Mouse (Mus musculus): ENCODE data around the gene Spast. TPM values are rescaled to one million over a fixed set of nuclear protein-coding genes. Genes with fewer than 3 reads are reported as not detected.
A peak's percentile ranks its signal among the peaks of the same experiment; 100 is the strongest.

The Spast gene
- polyA plus RNA-seq, 1 experiment from 2014 or later = 8.5 TPM

DNA sequence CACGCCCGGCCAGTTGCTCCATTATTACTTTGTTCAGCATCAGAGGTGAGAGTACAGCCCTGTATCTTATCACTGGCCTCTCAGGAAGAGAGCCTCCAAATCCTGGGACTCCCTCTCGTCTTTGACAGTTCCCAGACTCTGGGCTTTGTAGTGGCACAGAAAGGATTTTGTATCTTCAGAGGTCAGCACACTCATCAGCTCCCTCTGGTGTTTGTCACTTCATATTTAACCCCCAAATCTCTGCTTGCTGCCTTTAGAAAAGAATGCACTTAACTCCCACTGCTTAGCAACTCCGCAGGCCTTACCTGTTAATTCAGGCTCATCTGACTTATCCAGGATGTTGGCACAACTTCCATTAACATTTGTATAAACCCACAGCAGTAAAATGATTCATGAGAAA, 70.9 kb downstream of the Spast start:
- H3K4me2 ChIP-seq (ENCODE audit: low read depth, low read length) = no peak overlapping the region
- H3K4me3 ChIP-seq (ENCODE audit: low read length) = no peak overlapping the region
- no peaks in the 10 kb centered on the region for H3K27me3 ChIP-seq (replicated peaks; ENCODE audit: control insufficient read depth, insufficient read depth, low read length)
- H3K9me3 ChIP-seq (ENCODE audit: control insufficient read depth, low read length) = no peaks in the 10 kb centered on the region
- 0 out of 2 replicates have a peak, but pooled peaks cover 6% of the 10 kb centered on the region for H3K36me3 ChIP-seq (ENCODE audit: control insufficient read depth, insufficient read depth, low read length)
- ATAC-seq = no peak
- WGBS = 60% methylated on average over 4 of the region's 4 CpGs
- H3K9ac ChIP-seq (ENCODE audit: low read depth, low read length) = no peak overlapping the region
- no peak overlapping the region for H3K27ac ChIP-seq (ENCODE audit: low read length)
- H3K4me1 ChIP-seq (ENCODE audit: control insufficient read depth, insufficient read depth, low read length) = no peaks in the 10 kb centered on the region

DNA sequence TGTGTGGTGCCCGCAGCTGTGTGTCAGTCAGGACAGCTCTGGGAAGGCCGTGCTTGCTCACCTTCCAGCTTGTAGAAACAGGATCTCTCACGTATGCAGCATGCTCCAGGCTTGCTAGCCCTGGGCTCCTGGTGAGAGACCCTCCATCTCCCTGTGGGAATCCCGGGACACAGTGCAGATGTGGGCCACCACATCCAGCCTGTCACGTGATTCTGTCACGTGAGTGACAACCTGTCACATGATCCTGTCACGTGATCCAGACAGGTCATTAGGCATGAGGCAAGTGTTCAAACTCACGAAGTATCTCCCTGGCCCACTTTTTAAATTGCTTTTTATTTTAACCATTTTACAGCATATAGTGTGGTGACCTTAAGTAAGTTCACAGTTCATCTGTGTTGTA, 74.5 kb downstream of the Spast start:
- 90% methylated on average over 8 of the region's 8 CpGs for WGBS

DNA sequence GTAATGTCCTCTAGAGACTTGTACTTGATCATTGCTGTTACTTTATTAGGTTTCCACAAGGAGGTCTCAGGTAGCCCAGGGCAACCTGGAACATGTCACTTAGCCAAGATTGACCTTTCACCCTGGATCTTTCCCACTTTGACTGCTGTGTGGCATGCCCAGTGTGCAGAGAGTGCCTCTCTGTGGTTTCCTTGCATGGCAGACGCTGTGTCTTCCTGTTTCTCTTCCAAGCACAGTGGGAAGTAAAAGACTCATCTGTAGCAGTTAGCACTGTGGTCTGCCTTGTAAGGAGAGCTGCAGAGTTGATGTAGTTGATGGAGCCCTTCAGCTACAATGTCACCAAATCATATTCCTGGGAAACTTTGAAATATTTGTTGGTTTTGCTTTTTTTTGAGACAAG, 75.9 kb downstream of the Spast start:
- H3K36me3 ChIP-seq (ENCODE audit: control insufficient read depth, insufficient read depth, low read length) = peaks cover 8% of the 10 kb centered on the region
- no peaks in the 10 kb centered on the region for H3K27me3 ChIP-seq (replicated peaks; ENCODE audit: control insufficient read depth, insufficient read depth, low read length)
- H3K4me2 ChIP-seq (ENCODE audit: low read depth, low read length) = no peak overlapping the region
- no peak overlapping the region for H3K9ac ChIP-seq (ENCODE audit: low read depth, low read length)
- H3K9me3 ChIP-seq (ENCODE audit: control insufficient read depth, low read length) = no peaks in the 10 kb centered on the region
- whole genome bisulfite sequencing = 92% methylated on average over 1 of the region's 1 CpGs
- no peak overlapping the region for H3K27ac ChIP-seq (ENCODE audit: low read length)
- H3K4me3 ChIP-seq (ENCODE audit: low read length) = no peak overlapping the region
- ATAC-seq = no peak
- no peaks in the 10 kb centered on the region for H3K4me1 ChIP-seq (ENCODE audit: control insufficient read depth, insufficient read depth, low read length)

More for the DNA sequence above, 74.5 kb downstream of the Spast start:
- Histone ChIP-seq H3K36me3 (ENCODE audit: control insufficient read depth, insufficient read depth, low read length) (peaks cover 8% of the 10 kb centered on the region), H3K4me3 (ENCODE audit: low read length) (no peak overlapping the region), H3K4me1 (ENCODE audit: control insufficient read depth, insufficient read depth, low read length) (no peaks in the 10 kb centered on the region), H3K4me2 (ENCODE audit: low read depth, low read length) (no peak overlapping the region), H3K9me3 (ENCODE audit: control insufficient read depth, low read length) (no peaks in the 10 kb centered on the region), H3K27ac (ENCODE audit: low read length) (no peak overlapping the region), H3K9ac (ENCODE audit: low read depth, low read length) (no peak overlapping the region), H3K27me3 (replicated peaks; ENCODE audit: control insufficient read depth, insufficient read depth, low read length) (no peaks in the 10 kb centered on the region)
- ATAC-seq = no peak

DNA sequence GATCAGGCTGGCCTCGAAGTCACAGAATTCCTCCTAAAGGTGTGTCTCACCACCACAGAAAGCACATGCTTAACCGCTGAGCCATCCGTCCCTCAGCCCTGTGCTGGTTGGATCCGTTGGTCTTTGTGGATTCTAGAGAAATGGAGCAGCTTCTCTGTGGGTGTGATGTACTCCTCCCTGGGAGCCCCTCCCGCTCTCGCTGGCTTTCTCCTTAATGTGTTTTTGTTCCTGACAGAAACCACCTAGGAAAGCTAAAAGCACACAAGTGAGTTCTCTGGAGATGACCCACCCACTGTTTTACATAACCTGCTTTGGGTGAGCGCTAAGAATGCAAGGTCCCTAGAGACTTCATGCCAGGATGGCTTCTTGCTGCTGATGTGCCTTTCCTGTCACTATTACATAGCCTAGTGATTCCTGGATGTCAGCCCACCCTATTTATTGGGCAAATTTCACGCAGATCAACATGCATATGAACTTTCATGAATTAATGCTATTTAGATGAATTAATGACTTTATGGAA, 78.1 kb downstream of the Spast start:
- WGBS = 90% methylated on average over 8 of the region's 8 CpGs
- H3K4me2 ChIP-seq (ENCODE audit: low read depth, low read length) = no peak overlapping the region
- no peak overlapping the region for H3K9ac ChIP-seq (ENCODE audit: low read depth, low read length)
- no peaks in the 10 kb centered on the region for H3K9me3 ChIP-seq (ENCODE audit: control insufficient read depth, low read length)
- H3K27ac ChIP-seq (ENCODE audit: low read length) = no peak overlapping the region
- peaks cover 8% of the 10 kb centered on the region for H3K36me3 ChIP-seq (ENCODE audit: control insufficient read depth, insufficient read depth, low read length)
- no peak overlapping the region for H3K4me3 ChIP-seq (ENCODE audit: low read length)
- no peaks in the 10 kb centered on the region for H3K27me3 ChIP-seq (replicated peaks; ENCODE audit: control insufficient read depth, insufficient read depth, low read length)
- no peak for ATAC-seq
- H3K4me1 ChIP-seq (ENCODE audit: control insufficient read depth, insufficient read depth, low read length) = no peaks in the 10 kb centered on the region

DNA sequence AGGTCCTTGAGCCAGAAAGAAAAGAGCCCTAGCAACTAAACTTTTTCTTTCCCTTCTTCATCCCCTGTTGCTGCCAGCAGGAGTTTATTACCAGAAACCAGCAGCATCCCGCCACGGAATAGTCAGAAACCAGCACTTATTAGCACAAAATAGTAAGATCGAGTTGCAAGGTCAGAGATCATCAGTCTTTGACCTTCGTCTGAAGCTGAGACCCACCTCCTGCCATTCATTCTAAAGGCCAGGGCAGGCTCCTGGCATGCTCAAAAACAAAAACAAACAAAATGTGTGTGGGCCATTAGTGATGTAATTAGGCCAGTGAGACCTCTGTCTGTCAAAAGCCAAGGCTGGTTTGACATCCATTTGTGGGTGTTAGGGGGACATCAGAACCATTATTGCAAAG, 79.4 kb downstream of the Spast start:
- no peak overlapping the region for H3K9ac ChIP-seq (ENCODE audit: low read depth, low read length)
- H3K36me3 ChIP-seq (ENCODE audit: control insufficient read depth, insufficient read depth, low read length) = peaks cover 10% of the 10 kb centered on the region
- H3K4me3 ChIP-seq (ENCODE audit: low read length) = no peak overlapping the region
- H3K27me3 ChIP-seq (replicated peaks; ENCODE audit: control insufficient read depth, insufficient read depth, low read length) = no peaks in the 10 kb centered on the region
- no peak overlapping the region for H3K27ac ChIP-seq (ENCODE audit: low read length)
- no peak for ATAC-seq
- no peak overlapping the region for H3K4me2 ChIP-seq (ENCODE audit: low read depth, low read length)
- 50% methylated on average over 4 of the region's 4 CpGs for WGBS
- no peaks in the 10 kb centered on the region for H3K9me3 ChIP-seq (ENCODE audit: control insufficient read depth, low read length)
- H3K4me1 ChIP-seq (ENCODE audit: control insufficient read depth, insufficient read depth, low read length) = no peaks in the 10 kb centered on the region

DNA sequence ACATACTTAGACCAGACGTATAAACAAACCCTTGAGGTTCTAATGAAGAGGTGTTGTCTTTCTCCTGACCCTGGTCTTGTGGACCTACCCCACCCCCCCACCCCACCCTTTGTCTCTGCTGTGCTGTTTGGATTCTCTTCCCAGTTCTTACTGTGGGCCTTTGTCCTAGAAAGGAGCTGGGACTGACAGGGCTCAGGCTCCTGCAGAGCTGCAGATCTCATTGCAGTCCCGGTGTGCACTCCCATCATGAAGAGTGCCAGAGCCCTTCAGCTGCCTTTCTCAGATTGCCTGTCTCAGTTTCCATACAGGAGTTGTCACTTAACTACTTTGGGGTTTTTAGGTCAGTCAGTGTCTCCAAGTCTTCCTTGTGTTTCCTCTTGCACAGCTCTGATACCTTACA, 81.9 kb downstream of the Spast start:
- peaks cover 13% of the 10 kb centered on the region for H3K36me3 ChIP-seq (ENCODE audit: control insufficient read depth, insufficient read depth, low read length)
- no peaks in the 10 kb centered on the region for H3K27me3 ChIP-seq (replicated peaks; ENCODE audit: control insufficient read depth, insufficient read depth, low read length)
- no peak overlapping the region for H3K4me2 ChIP-seq (ENCODE audit: low read depth, low read length)
- H3K9me3 ChIP-seq (ENCODE audit: control insufficient read depth, low read length) = no peaks in the 10 kb centered on the region
- 81% methylated on average over 2 of the region's 2 CpGs for WGBS
- no peak overlapping the region for H3K9ac ChIP-seq (ENCODE audit: low read depth, low read length)
- H3K27ac ChIP-seq (ENCODE audit: low read length) = no peak overlapping the region
- H3K4me3 ChIP-seq (ENCODE audit: low read length) = no peak overlapping the region
- no peaks in the 10 kb centered on the region for H3K4me1 ChIP-seq (ENCODE audit: control insufficient read depth, insufficient read depth, low read length)
- no peak for ATAC-seq

DNA sequence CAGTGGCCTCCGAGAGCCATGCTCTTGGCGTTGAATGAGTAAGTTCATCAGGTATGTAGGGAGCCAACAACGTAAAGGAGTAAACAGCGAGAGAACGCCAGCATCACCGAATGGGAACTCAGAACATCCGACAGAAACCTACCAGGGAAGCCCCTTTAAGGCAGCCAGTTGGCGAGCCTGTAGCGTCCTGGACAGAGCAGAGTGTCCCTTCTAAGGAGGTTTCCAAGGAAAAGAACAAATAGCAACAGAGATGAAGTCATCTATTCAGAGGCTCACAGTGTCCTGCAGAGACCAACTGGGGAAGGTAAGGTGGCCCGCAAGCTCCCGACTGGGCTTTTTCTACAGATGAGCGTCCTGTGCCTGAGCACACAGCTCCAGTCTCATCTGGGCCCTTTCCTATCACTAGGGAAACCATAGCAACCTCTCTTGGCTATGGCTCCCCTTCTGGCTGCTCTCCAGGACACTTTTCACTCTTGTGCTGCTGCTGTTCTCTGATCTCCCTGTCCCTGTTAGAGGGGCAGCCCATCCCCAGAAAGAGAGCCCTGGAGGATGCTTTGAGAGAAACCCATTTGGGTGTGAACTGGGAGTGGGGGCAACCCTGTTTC, 85.7 kb downstream of the Spast start:
- ATAC-seq = no peak

DNA sequence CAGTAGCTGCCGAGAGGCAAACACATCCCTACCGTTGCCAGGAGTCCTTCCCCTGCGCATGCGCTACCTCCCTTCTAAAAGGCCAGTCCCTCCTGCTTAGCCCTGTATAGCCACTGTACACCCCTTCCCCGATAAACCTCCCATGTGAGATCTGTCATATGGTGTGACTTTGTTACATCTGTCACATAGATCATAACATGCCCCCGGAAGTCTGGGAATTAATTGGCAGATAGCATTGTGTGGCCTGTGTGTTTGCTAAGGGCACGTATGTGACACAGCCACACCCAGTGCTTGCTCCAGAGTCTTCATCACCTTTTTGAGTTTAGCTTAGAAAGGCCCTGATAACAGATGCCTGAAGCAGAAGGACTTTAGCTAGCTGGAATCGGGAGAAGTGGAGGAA, 91.3 kb downstream of the Spast start:
- ATAC-seq = no peak; the same call in 1 of the 2 replicates
- 79% methylated on average over 8 of the region's 8 CpGs for WGBS
- H3K27me3 ChIP-seq (replicated peaks; ENCODE audit: control insufficient read depth, insufficient read depth, low read length) = no peaks in the 10 kb centered on the region
- H3K9me3 ChIP-seq (ENCODE audit: control insufficient read depth, low read length) = no peaks in the 10 kb centered on the region
- no peak overlapping the region for H3K4me2 ChIP-seq (ENCODE audit: low read depth, low read length)
- no peak overlapping the region for H3K4me3 ChIP-seq (ENCODE audit: low read length)
- H3K36me3 ChIP-seq (ENCODE audit: control insufficient read depth, insufficient read depth, low read length) = peaks cover 2% of the 10 kb centered on the region; the same call in 1 of the 2 replicates
- no peaks in the 10 kb centered on the region for H3K4me1 ChIP-seq (ENCODE audit: control insufficient read depth, insufficient read depth, low read length)
- no peak overlapping the region for H3K9ac ChIP-seq (ENCODE audit: low read depth, low read length)
- no peak overlapping the region for H3K27ac ChIP-seq (ENCODE audit: low read length)

More for the DNA sequence above, 85.7 kb downstream of the Spast start:
- Histone ChIP-seq H3K4me1 (ENCODE audit: control insufficient read depth, insufficient read depth, low read length) (no peaks in the 10 kb centered on the region), H3K27me3 (replicated peaks; ENCODE audit: control insufficient read depth, insufficient read depth, low read length) (no peaks in the 10 kb centered on the region), H3K36me3 (ENCODE audit: control insufficient read depth, insufficient read depth, low read length) (peaks cover 12% of the 10 kb centered on the region), H3K9ac (ENCODE audit: low read depth, low read length) (no peak overlapping the region), H3K4me3 (ENCODE audit: low read length) (no peak overlapping the region), H3K27ac (ENCODE audit: low read length) (no peak overlapping the region), H3K9me3 (ENCODE audit: control insufficient read depth, low read length) (no peaks in the 10 kb centered on the region), H3K4me2 (ENCODE audit: low read depth, low read length) (no peak overlapping the region)
- 87% methylated on average over 12 of the region's 12 CpGs for WGBS

DNA sequence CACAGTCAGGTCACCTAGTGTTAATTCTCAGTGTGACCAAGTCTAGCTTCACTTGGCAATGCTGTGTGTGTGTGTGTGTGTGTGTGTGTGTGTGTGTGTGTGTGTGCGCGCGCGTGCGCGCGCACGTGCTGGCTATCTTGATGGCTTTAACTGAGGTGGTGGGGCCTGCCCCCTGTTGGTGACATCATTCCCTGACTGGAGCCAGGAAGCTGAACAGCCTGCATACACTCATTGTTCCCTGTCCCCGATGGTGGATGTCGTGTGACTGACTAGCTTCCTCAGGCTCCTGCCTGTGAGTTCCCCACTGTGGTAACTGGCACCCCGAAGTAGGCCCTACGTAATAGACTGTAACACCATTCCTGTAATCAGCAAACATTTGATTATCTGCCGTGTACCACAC, 92.7 kb downstream of the Spast start:
- Histone ChIP-seq H3K9me3 (ENCODE audit: control insufficient read depth, low read length) (no peaks in the 10 kb centered on the region), H3K4me1 (ENCODE audit: control insufficient read depth, insufficient read depth, low read length) (no peaks in the 10 kb centered on the region), H3K27me3 (replicated peaks; ENCODE audit: control insufficient read depth, insufficient read depth, low read length) (no peaks in the 10 kb centered on the region), H3K27ac (ENCODE audit: low read length) (no peak overlapping the region), H3K4me2 (ENCODE audit: low read depth, low read length) (no peak overlapping the region), H3K36me3 (ENCODE audit: control insufficient read depth, insufficient read depth, low read length) (peaks cover 2% of the 10 kb centered on the region; the same call in 1 of the 2 replicates), H3K4me3 (ENCODE audit: low read length) (no peak overlapping the region), H3K9ac (ENCODE audit: low read depth, low read length) (no peak overlapping the region)
- ATAC-seq = peak; percentile 37
- WGBS = 73% methylated on average over 13 of the region's 13 CpGs

DNA sequence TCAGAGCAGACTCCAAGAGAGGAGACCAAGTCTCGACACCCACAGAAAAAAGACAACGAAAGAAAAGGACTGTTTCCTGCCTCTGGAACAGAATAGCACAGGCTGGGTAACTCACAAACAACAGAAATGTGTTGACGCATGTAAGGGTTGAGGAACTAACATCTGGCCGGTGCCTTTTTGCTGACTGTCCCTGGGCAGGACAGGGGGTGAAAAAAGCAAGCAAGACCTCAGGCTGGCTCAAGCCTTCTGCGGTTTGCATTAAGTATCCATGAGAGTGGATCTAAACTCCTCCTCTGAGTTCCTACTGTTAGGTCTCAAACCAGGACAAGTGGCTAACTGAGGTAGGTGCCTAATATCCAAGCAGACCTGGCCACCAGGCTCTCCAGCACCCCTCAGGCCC, 93.8 kb downstream of the Spast start:
- Histone ChIP-seq H3K36me3 (ENCODE audit: control insufficient read depth, insufficient read depth, low read length) (no peaks in the 10 kb centered on the region), H3K4me3 (ENCODE audit: low read length) (no peak overlapping the region), H3K27ac (ENCODE audit: low read length) (no peak overlapping the region), H3K4me2 (ENCODE audit: low read depth, low read length) (no peak overlapping the region), H3K9me3 (ENCODE audit: control insufficient read depth, low read length) (no peaks in the 10 kb centered on the region), H3K4me1 (ENCODE audit: control insufficient read depth, insufficient read depth, low read length) (no peaks in the 10 kb centered on the region), H3K27me3 (replicated peaks; ENCODE audit: control insufficient read depth, insufficient read depth, low read length) (no peaks in the 10 kb centered on the region), H3K9ac (ENCODE audit: low read depth, low read length) (no peak overlapping the region)
- no peak for ATAC-seq
- 82% methylated on average over 5 of the region's 5 CpGs for WGBS

All from intestine, embryonic 16.5 days (tissue).